Mouse (Mus musculus) Muller cell, postnatal 12 days (primary cell): ENCODE data around the gene Dhx16.
A peak's percentile ranks its signal among the peaks of the same experiment; 100 is the strongest.

Experiments
- DNase-seq: peaks from one replicate; pipeline ENCODE4 v3.0.0-alpha.2; 2015; ENCODE audit errors: inconsistent ontology term

Gene Dhx16

GRCm38 (mm10) chr17:35859835-35860234, 19.8 kb upstream of the Dhx16 start:
- DNase-seq: no peak

DNA sequence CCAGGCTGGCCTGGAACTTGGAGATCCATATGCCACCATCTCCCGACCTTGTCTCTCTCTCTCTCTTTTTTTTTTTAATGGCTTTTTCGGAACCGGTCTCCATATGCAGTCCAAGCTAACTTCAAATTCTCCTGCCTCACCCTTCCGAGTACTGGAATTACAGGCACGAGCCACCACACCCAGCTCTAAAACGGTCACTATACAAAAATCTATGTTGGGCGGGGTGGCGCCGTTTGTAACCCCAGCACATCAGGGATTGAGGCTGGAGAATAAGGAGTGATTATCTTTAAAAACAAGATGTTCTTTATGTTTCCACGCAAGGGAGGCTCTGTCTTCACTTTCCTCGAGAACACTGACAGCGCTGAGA, 18.8 kb upstream of the Dhx16 start:
- DNase-seq: no peak

DNA sequence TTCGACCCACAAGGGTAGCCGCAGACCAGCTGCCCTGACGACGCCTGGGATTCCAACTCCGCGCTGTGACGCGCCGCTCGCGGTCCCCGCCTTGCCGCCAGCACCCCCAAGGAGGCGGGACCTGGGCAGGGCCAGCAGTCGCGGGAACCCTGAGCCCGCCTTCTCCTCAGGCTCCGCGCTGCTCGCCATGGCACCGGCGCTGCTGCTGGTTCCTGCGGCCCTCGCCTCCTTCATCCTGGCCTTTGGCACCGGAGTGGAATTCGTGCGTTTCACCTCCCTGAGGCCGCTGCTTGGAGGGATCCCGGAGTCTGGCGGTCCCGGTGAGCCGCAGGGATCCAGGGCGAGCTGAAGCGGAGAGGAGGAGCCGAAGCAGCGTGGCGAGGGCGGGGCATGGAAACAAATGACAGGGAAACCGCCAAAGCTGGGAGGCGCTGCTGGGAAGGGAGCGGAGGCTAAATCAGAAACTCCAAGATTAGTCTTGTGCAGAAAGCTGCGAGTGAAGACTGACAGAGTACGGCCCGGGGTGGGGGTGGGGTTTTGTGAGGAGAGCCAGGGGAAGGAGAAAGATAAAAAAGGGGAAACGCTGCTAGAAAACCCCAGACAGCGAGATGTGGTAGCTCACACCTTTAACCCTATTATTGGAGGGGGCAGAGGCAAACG, 18.3 kb upstream of the Dhx16 start, which contains the start of gene Nrm:
Nrm (plus strand) TSS at position 121 of the 660 bp plus-strand sequence.
- DNase-seq: peak; percentile 95

DNA sequence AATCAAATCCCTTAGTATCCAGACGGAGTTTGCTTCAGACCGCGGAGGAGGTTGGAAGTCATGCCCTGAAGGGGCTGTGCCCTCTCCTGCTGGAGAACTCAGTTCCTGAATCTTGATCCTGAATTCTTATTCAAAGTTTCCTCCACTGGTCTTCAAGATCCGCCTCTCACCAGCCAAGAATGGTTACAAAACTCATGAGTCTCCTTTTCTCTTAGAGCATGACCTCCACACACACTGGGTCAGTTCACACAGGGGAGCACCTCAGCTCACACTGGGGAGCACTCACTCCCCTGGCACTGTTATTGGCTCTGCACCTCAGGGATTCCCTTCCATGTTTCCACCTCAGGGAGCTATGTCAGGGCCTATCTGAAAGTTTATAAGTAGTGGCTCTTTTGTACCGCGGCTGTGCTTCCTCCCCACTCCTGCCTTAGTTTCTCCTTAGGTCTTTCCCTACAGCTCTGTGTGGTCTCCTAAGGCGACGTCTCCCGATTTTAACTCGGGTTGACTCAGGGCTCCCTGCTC, 14.7 kb upstream of the Dhx16 start:
- DNase-seq: no peak

DNA sequence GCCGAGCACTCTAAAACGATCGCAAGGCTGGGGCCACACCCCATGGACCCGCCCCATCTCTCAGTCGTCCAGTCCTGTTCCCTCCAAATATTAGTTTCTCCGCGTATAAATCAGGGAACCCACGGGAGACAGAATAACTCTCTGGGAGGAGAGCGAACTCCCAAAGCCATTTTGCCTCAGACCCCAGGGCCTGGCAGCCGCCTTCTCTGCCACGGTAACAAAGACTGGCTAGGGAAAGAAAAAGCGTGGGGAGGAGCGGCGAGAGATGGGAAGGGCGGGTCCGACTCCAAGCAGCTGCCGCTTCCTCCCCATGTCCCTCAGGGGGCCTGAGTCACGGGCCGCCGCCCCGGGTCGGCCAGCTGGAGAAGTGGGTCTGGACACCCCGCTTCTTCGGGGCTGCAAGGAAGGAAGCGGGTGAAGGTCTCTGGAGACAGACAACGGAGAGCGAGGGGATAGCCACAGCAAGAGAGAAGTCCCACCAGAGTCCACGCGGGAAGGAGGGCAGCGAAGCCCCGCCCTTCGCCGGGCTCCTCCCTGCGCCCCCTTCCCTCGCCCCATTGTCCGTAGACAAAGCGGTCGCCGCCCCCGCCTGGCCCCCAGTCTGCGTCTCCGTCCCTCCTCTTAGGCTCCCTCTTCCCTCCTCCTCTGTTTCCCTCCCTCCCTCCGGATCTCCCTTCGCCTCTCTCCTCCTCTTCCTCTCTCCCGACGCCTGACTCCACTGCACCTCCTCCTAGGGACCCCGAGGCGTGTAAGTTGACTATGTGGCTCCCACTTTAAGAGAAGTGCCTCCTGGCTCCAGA, 13.9 kb upstream of the Dhx16 start, which contains the start of gene Ppp1r18:
Ppp1r18 (plus strand) TSS at position 113 of the 800 bp plus-strand sequence.
- DNase-seq: peak; percentile 90

GRCm38 (mm10) chr17:35866281-35866831, 13.3 kb upstream of the Dhx16 start:
- peak; percentile 86 for DNase-seq

- DNase-seq: peak; percentile 55
These were observed 12.4 kb upstream of the Dhx16 start for GRCm38 (mm10) chr17:35866911-35867890.

DNA sequence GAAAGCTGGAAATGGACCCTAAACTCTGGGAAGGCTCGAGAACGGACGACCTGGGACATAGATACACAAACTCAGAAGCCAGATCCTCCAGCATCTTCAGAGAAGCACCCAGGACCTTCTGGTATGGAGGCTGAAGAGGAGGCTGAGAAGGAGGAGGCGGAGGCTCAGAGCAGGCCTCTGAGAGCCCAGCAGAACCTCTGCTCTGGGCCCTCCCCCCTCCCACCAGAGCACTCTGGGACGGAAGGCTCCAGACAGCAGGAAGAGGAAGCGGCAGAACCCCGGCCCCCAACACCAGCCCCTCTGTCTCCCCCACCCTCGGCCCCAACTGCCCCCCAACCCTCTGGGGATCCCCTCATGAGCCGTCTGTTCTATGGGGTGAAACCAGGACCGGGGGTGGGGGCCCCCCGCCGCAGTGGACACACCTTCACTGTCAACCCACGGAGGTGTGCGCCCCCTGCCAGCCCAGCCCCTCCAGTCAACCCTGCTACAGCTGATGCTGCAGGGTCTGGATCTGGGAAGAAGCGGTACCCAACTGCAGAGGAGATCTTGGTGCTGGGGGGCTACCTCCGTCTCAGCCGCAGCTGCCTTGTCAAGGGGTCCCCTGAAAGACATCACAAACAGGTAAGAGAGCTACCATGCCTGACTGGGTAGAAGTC, 11.3 kb upstream of the Dhx16 start:
- DNase-seq: peak; percentile 31

- DNase-seq: no peak
These were observed 10.7 kb upstream of the Dhx16 start for GRCm38 (mm10) chr17:35868961-35869345.

GRCm38 (mm10) chr17:35869346-35870067, 10.1 kb upstream of the Dhx16 start:
- DNase-seq: peak; percentile 43

GRCm38 (mm10) chr17:35870151-35870883, 9.3 kb upstream of the Dhx16 start:
- peak; percentile 94 for DNase-seq

DNA sequence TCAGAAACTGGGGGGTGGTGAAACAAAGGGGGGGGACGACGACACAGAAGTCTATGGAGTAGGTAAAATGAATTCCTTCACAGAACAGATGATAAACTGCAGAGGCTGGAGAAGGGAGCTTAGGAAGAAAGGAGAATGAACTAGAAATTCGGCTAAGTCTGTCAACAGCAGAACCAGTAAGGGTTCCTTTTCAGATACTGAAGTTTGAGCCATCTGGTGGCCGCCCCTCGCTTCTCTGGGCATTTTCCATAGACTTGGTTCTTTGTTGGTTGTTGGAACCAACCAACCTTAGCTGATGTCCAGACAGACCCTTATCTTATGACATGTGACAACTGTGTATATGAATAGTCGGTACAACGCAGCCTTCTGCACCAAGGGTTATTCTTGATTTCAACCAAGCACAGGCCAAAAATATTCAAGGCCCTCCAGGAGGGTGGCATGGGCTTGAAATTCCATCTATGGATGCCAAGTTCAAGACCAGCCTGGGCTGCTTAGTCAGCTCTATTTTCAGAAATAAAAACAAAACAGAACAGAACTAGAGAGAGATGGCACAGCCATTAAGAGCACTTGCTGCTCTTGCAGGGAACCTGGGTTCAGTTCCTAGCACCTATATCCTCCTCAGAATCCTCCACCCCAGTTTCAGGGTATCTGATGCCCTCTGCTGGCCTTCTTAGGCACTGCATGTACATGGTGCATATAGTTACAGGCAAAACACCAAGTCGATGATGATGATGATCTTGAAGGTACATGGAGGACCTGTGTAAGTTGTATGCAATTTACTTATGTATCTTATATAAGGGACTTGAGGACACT, 8.5 kb upstream of the Dhx16 start:
- DNase-seq: no peak

DNA sequence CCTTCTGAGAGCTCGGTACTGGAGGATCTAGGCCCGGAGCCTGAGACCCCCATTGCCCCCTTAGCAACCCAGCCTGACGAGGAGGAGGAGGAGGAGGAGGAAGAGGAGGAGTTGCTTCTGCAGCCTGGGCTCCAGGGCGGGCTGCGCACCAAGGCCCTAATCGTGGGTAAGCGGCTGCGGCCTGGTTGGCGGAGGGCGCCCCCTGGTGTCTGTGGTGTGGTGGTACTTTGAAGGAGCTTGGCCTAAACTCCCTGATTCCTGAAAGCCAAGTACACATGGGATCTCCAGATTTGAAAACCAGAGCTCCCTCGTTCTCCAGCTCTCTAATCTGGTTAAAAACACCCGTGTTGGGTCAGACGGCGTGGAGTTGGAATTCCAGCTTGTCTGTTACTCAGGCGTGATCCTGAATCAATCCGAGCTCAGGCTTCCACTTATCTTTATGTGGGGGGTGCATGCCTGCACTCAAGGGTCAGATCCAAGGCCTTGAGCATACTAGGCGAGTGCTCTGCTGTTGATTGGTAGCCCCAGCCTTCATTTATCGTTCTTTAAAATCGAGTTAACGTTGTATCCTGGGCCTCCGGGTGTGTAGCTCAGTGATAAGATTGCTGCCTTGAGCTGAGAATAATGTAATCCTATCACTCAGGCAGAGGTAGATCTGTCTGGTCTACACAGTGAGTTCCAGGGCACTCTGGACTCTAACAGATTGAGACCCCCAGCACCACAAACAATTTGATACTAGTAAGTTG, 5.7 kb upstream of the Dhx16 start:
- peak; percentile 87 for DNase-seq

GRCm38 (mm10) chr17:35874721-35875120, 4.9 kb upstream of the Dhx16 start:
- DNase-seq: no peak

DNA sequence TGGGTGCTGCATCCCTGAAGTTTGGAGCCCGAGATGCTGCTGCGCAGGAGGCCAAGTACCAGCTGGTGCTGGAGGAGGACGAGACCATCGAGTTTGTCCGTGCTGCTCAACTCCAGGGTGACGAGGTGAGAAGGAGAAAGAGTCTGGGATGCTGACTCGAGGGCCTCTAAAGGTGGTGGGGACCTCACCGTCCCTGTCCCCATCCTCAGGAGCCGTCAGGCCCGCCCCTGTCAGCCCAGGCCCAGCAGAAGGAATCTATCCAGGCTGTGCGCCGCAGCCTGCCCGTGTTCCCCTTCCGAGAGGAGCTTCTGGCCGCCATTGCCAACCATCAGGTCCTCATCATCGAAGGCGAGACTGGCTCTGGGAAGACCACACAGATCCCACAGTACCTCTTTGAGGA, 3.3 kb downstream of the Dhx16 start:
- no peak for DNase-seq

DNA sequence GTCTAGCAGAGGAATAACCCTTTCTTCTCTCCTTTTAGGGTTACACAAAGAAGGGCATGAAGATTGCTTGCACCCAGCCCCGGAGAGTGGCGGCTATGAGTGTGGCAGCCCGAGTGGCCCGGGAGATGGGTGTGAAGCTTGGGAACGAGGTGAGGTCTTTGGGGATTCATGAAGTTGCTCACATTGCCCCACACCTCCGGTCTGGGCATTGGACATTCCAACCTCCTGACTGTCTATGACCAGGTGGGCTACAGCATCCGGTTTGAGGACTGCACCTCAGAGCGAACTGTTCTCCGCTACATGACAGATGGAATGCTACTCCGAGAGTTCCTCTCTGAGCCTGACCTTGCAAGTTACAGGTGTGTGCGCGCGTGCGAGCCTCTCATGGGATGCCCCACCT, 4.2 kb downstream of the Dhx16 start:
- DNase-seq: no peak

GRCm38 (mm10) chr17:35887725-35888124, 8.1 kb downstream of the Dhx16 start:
- no peak for DNase-seq
